Mouse (Mus musculus) embryo, embryonic 10 days (tissue): ENCODE measurements around the gene Olfr582.

ENCODE experiments used
- DNase-seq: peaks from one replicate; pipeline ENCODE4 v3.0.0-alpha.2; 2015; ENCODE audit warnings: low spot score

Gene Olfr582

GRCm38 (mm10) chr7:103037724-103038123, at the start of gene Olfr582:
TSS of gene Olfr582 (plus strand) at chr7:103038024.
- DNase-seq: no peak

GRCm38 (mm10) chr7:102989224-102989623, 48.6 kb upstream of the Olfr582 start, which contains the start of gene Olfr578:
TSS of gene Olfr578 (minus strand) at chr7:102989324.
- no peak for DNase-seq

GRCm38 (mm10) chr7:103051000-103051399, 13.2 kb downstream of the Olfr582 start, which contains the start of gene Olfr583:
TSS of gene Olfr583 (plus strand) at chr7:103051300.
- no peak for DNase-seq

- DNase-seq: no peak
Measured at GRCm38 (mm10) chr7:103081585-103081984, 43.8 kb downstream of the Olfr582 start, which contains the start of gene Olfr584. TSS of gene Olfr584 (plus strand) at chr7:103081885.
